Mouse (Mus musculus) CD4-positive naive resting alpha-beta T cell, adult 57 days (primary cell): ENCODE measurements around the gene Cox4i1. TPM values are rescaled to one million over a fixed set of nuclear protein-coding genes. Genes with fewer than 3 reads are reported as not detected.

Experiments used
- total RNA-seq: library from RNA; stranded (reverse); gene quantifications from one replicate; pipeline ENCODE4 v1.2.4, GENCODE M21; 2023

The Cox4i1 gene
- 422 TPM for total RNA-seq

GRCm38 (mm10) chr8:120667561-120668373 is at the start of gene Cox4i1, which contains the start of gene Gm27021:
Gene Cox4i1, plus strand, starts transcription at chr8:120668222.
Gene Gm27021, minus strand, starts transcription at chr8:120668079.

GRCm38 (mm10) chr8:120647532-120647931 is 20.5 kb upstream of the Cox4i1 start, which contains the start of gene 1190005I06Rik:
Gene 1190005I06Rik, minus strand, starts transcription at chr8:120647632.

DNA sequence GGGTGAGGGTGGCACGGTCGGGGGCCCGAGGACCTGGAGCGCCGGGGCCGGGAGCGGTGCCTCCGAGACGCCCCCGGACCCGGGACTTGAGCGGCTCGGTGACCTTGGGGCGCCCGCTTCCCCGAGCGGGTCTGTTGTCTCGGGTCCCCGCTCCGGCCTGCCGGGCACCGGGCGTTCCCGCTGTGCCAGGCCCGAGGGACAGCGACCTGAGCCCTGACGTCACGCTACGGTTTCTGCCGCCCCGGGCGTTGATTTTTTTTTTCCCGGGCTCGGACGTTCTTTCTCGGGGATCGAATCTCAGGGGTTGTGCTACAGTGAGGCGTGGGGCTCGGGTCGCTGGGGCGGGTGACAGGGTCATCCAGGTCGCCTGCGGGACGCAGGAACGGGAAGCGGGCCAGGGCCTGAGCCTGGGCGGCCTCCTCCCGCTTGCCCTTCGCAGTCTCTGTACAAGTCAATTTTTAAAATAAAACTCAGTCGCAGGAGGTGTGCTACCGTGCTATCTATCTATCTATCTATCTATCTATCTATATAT is 418 bp downstream of the Cox4i1 start, which contains the start of gene Emc8:
TSS of gene Emc8 (minus strand) at position 200 of the 532 bp plus-strand sequence.

Other genes starting within 250 kb of the Cox4i1 start
- 1.7 TPM for gene Gins2, start 78.9 kb upstream of the Cox4i1 start, total RNA-seq
- not detected for gene 1190005I06Rik, start 20.6 kb upstream of the Cox4i1 start, total RNA-seq
- gene Gm27021, start 143 bp upstream of the Cox4i1 start, total RNA-seq: not detected
- 40.6 TPM for gene Emc8, start 351 bp downstream of the Cox4i1 start, total RNA-seq
- gene Irf8, start 68.1 kb downstream of the Cox4i1 start, total RNA-seq: 18.4 TPM